20 mouse cellular contexts compared by ENCODE assay signal in genomic region chr5:118655966-118656365, GRCm38 (mm10).
DNase-seq lines count a peak whose midpoint lies in the region; ATAC-seq and TF ChIP-seq lines count a peak whose summit lies in the region.
"Had no signal": no experiment of that assay in that cellular context is flagged by ENCODE, and none has a peak within 500 bp of the region (broad histone marks: within the 10 kb centered on the region; RNA-seq: fewer than 3 reads in every experiment).

No protein-coding gene starts in this region.

- peak; percentile 31; the same call in 1 of the 2 replicates for TF ChIP-seq EP300 in lung, postnatal 0 days (IDR thresholded peaks at IDR 0.05)

- H3K4me2 ChIP-seq in hindbrain, embryonic 13.5 days: no peak overlapping the region
- H3K4me2 ChIP-seq in lung, postnatal 0 days (replicated peaks; ENCODE audit: low read depth, low read length): no peak overlapping the region
- H3K4me2 ChIP-seq: forebrain, embryonic 13.5 days; heart, embryonic 12.5 days; hindbrain, embryonic 14.5 days; liver, embryonic 13.5 days; midbrain, embryonic 12.5 days had no signal

- ATAC-seq in hindbrain, embryonic 13.5 days (ENCODE audit: low FRiP score): no peak
- ATAC-seq in lung, postnatal 0 days: peak; percentile 30; the same call in 1 of the 2 replicates
- ATAC-seq: forebrain, embryonic 13.5 days had no signal

- DNase-seq in hindbrain, embryonic 10.5 days (ENCODE audit: low spot score): no peak
- DNase-seq in lung, postnatal 0 days (ENCODE audit: low spot score): peak; percentile 46
- DNase-seq in lung, postnatal 10 days: no peak
- DNase-seq in lung, postnatal 14 days: peak; percentile 23
- DNase-seq in right cerebral cortex, adult 2 months (ENCODE audit: low spot score in 2 of 2): no peak
- DNase-seq in layer of hippocampus, adult 18-20 months (ENCODE audit: low spot score in 2 of 2): no peak
- DNase-seq: cerebellum, postnatal 10 days; gastrocnemius, postnatal 14 days; kidney, adult 11 months; kidney, postnatal 14 days; liver, embryonic 13.5 days; retina, postnatal 1 day had no signal

- no peaks in the 10 kb centered on the region for H3K27me3 ChIP-seq in hindbrain, embryonic 13.5 days
- H3K27me3 ChIP-seq in hindbrain, embryonic 10.5 days (ENCODE audit: insufficient read depth, poor library complexity, severe bottlenecking): no peaks in the 10 kb centered on the region
- H3K27me3 ChIP-seq in lung, postnatal 0 days (replicated peaks; ENCODE audit: insufficient read depth, low read length): no peaks in the 10 kb centered on the region
- H3K27me3 ChIP-seq: forebrain, embryonic 13.5 days; heart, embryonic 12.5 days; liver, embryonic 13.5 days had no signal

- 91% methylated on average over 6 of the region's 6 CpGs for WGBS in hindbrain, embryonic 13.5 days
- 86% methylated on average over 6 of the region's 6 CpGs for WGBS in hindbrain, embryonic 10.5 days
- 58% methylated on average over 6 of the region's 6 CpGs for WGBS in lung, postnatal 0 days

- 0 out of 2 replicates have a peak overlapping the region, but pooled peaks have one; percentile 69 for H3K27ac ChIP-seq in hindbrain, embryonic 13.5 days
- no peak overlapping the region for H3K27ac ChIP-seq in hindbrain, embryonic 10.5 days
- H3K27ac ChIP-seq in lung, postnatal 0 days (ENCODE audit: low read length): peak overlapping the region; percentile 38; the same call in 1 of the 2 replicates
- H3K27ac ChIP-seq: forebrain, embryonic 13.5 days; hindbrain, embryonic 14.5 days; left cerebral cortex, adult 2 months; limb, embryonic 10.5 days; liver, embryonic 13.5 days; midbrain, embryonic 12.5 days had no signal

- H3K9ac ChIP-seq in hindbrain, embryonic 13.5 days: no peak overlapping the region
- H3K9ac ChIP-seq in lung, postnatal 0 days (replicated peaks; ENCODE audit: low read depth): no peak overlapping the region
- H3K9ac ChIP-seq: forebrain, embryonic 13.5 days; heart, embryonic 12.5 days; hindbrain, embryonic 14.5 days; liver, embryonic 13.5 days; midbrain, embryonic 12.5 days had no signal

- H3K36me3 ChIP-seq in hindbrain, embryonic 13.5 days: no peaks in the 10 kb centered on the region
- H3K36me3 ChIP-seq in hindbrain, embryonic 10.5 days: no peaks in the 10 kb centered on the region
- no peaks in the 10 kb centered on the region for H3K36me3 ChIP-seq in lung, postnatal 0 days (ENCODE audit: insufficient read depth, low read length)
- H3K36me3 ChIP-seq: heart, embryonic 12.5 days; limb, embryonic 10.5 days; liver, embryonic 13.5 days; midbrain, embryonic 12.5 days had no signal

- no peaks in the 10 kb centered on the region for H3K9me3 ChIP-seq in hindbrain, embryonic 13.5 days
- H3K9me3 ChIP-seq in hindbrain, embryonic 10.5 days: no peaks in the 10 kb centered on the region
- no peaks in the 10 kb centered on the region for H3K9me3 ChIP-seq in lung, postnatal 0 days (ENCODE audit: low read length)
- H3K9me3 ChIP-seq: forebrain, embryonic 13.5 days; heart, embryonic 12.5 days; limb, embryonic 10.5 days; liver, embryonic 13.5 days; midbrain, embryonic 12.5 days had no signal

- H3K4me3 ChIP-seq in hindbrain, embryonic 13.5 days: no peak overlapping the region
- H3K4me3 ChIP-seq in hindbrain, embryonic 10.5 days: no peak overlapping the region
- no peak overlapping the region for H3K4me3 ChIP-seq in lung, postnatal 0 days (ENCODE audit: low read depth, low read length)
- H3K4me3 ChIP-seq: forebrain, embryonic 13.5 days; heart, embryonic 12.5 days; left cerebral cortex, adult 2 months; limb, embryonic 10.5 days; liver, embryonic 13.5 days; midbrain, embryonic 12.5 days; myocyte had no signal

- TF ChIP-seq CTCF in lung, postnatal 0 days (IDR thresholded peaks at IDR 0.05): no peak

- H3K4me1 ChIP-seq in hindbrain, embryonic 13.5 days (replicated peaks): peaks cover 38% of the 10 kb centered on the region
- H3K4me1 ChIP-seq in hindbrain, embryonic 10.5 days (replicated peaks): peaks cover 18% of the 10 kb centered on the region
- peaks cover 10% of the 10 kb centered on the region; the same call in 1 of the 2 replicates for H3K4me1 ChIP-seq in lung, postnatal 0 days (ENCODE audit: insufficient read depth, low read depth, low read length)

Comparison
In these comparisons a context has a peak if more than half of its experiments do, and no peak if none do; other contexts are left out.
1. DNase-seq: peak in lung, postnatal 0 days (single experiment) and lung, postnatal 14 days (single experiment); none in hindbrain, embryonic 10.5 days (single experiment), lung, postnatal 10 days (single experiment), right cerebral cortex, adult 2 months (0 of 2) and layer of hippocampus, adult 18-20 months (0 of 2).